Mouse (Mus musculus) urinary bladder, postnatal 4 days (tissue): ENCODE data around the gene Spata13.

Experiments
- DNase-seq, 2 experiments: peaks; one replicate each; pipeline ENCODE4 v3.0.0; 2021 to 2022; ENCODE audit warnings: low spot score in 2 of 2

The Spata13 gene

DNA sequence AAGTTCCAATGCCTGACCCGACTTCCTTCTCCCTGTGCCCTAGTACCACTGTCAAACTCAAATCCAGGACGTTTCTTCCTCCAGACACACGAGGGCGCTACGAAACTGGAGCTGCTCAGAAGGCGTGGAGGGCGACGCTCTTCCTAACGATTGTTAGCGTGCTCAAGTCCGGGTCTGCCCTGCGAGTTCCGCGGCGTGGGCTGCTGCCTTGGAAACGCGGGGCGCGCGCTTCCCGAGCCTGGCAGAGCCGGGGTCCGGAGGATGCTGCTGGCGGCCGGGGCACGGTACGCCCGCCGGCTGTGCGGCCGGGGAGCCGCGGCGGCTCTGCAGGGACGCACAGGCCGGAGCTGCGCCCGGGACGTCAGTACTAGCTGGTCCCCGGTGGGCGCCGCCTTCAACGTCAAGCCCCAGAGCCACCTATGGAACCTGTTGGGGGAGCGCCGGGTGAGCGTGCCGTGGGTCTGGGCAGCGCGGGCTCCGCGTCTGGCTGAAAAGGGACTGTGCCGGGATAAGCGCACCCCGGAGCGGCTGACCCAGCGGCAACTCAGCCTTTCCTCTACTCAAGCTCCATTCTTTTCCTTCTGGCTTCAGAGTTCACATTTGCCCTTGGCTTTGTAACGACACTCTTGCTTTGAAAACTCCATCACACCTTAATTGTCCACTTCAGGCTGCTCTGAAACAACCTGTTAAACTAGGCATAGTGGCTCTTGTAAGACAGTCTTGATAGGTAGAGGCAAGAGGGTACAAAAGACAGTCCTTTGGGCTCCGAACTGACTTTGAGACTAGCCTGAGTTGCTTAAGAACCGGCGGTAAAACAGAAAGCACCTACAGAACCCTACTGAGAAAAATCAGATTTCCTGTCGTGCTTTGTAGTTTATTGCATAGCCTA lies 150.9 kb downstream of the Spata13 start, which contains the start of gene Mipep:
TSS of gene Mipep (plus strand) at position 147 of the 889 bp plus-strand sequence.
- peak; percentile 76 to 79 for DNase-seq

GRCm38 (mm10) chr14:60790103-60790502 lies 156.3 kb downstream of the Spata13 start:
- no peak for DNase-seq

GRCm38 (mm10) chr14:60796600-60797322 lies 163.0 kb downstream of the Spata13 start:
- DNase-seq = no peak

DNA sequence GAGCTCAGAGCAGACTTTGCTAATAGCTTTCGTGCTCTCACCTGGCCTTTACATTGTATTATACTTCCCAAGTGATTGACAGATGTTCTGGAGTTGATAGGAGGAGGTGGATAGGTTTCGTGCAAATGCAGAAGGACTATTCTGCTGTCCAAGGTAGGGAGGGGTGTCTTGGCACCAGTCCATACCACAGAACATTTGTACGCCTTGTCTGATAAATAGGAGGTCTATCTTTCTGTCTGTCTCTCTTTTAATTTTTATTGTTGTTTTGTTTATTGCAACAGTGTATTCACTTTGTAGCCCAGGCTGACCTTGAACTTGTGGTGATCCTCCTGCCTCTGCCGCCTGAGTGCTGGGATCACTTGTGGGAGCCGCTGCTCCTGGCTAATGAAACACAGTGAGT lies 163.8 kb downstream of the Spata13 start:
- no peak for DNase-seq

DNA sequence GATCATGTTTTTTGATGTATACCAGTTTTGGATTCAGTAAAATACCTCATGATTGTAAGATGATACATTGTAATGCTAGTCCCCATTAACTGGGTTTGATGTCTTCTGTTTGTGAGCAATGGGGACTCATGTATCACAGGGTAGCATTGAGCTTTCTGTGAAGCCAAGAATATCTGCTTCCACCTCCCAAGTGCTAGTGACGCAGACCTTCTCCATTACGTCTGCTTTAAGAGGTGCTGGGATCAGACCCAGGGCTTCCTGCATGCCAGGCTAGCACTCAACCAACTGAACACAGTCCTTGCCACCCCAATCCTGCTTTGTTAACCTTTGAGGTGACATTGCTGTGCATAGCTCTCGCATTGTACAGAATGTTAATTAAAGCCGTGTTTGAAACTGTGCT lies 164.9 kb downstream of the Spata13 start:
- DNase-seq = no peak

DNA sequence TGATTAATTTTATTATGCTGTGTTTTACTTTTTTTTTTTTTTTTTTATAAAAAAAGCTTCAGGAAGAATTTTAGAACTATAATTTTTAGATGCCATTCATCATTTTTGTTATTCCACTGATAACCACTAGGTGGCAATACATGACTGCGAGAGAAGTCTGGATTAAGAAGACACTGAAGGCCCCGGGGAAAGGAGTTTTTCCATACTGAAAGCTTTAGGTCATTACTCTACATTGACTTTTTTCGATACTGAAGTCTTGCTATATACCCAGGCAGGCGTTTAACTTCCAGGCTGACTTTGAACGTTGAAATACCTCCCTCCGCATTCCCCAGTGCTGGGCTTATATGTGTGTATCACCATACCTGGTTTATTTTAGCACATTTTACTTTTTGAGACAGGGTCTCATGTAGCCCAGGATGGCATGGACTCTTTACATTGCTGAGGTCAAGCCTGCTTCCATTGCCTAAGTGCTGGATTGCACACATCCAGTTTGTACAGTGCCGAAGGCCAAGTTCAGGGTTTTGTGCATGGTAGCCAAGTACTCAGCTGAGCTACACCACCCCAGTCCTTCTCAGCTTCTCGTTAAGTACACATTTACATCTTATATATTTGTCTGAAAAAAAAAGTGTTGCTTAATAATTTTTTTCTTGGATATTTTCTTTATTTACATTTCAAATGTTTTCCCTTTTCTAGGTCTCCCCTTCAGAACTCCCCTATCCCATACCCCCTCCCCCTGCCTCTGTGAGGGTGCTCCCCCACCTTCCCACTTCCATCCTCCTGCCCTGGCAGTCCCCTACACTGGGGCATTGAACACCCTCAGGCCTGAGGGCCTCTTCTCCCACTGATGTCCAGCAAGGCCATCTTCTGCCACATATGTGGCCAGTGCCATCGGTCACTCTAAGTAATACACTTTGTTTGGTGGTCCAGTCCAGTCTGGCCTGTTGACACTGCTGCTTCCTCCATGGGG lies 166.2 kb downstream of the Spata13 start:
- no peak for DNase-seq

DNA sequence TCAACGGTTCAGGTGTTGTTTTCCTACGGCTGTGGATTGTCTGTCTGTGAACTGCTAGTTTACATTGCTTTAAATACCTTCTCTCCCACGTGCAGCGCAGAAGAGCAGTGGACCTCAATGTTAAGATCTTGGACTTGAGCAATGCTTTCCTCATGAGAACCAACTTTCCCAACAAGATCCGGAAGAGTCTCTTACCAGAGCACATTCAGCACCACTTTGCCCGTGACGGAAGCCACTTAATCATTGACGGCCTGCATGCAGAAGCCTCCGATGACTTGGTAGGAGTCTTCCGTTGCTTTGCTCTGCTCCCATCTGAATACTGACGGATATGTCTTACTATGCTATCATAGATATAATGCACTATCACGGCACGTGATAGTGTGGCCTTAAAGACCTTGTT lies 168.2 kb downstream of the Spata13 start:
- no peak for DNase-seq

DNA sequence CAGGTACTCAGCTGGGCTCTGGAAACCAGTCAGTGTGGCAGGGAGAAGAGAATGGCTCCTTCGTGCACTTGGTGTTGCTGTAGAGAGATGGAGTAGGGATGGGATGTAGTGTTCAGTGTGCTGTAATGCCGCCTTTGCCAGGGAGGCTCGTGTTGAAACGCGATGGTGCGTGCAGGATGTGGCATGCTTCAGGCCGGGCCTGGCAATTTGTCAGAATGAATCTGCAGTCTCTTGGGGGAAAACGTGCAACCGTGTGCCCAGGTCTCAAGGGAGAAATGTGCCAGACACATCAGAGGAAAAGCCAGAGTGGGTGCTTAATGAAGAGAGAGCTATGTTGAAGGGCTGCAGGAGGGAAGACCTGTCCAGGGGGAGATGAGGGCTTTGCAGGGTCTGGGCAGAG lies 171.2 kb downstream of the Spata13 start:
- no peak for DNase-seq

GRCm38 (mm10) chr14:60805871-60806270 lies 172.1 kb downstream of the Spata13 start:
- DNase-seq = no peak

DNA sequence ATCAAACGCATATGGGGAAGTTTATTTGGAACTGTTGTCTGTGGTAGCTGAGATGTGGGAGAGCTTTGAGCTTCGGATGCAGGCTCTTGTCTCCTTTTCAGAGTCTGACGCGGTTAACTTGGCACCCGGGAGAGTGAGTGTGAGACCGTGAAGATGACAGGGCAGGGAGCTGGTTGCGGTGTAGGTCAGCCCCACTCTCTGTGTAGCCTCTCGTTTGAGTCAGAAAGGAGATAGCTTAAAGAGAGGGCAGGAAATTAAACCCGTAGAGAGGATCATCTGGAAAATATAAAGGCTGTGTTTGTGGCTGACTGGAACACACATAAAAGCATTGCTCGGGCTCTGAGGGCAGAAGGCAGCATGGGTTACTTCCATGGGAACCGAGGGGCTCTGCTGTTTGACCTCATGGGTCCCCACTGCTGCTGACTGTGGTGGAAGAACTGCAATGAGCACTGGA lies 173.1 kb downstream of the Spata13 start:
- DNase-seq = no peak

- no peak for DNase-seq
Measured at GRCm38 (mm10) chr14:60809881-60810280, 176.1 kb downstream of the Spata13 start.

DNA sequence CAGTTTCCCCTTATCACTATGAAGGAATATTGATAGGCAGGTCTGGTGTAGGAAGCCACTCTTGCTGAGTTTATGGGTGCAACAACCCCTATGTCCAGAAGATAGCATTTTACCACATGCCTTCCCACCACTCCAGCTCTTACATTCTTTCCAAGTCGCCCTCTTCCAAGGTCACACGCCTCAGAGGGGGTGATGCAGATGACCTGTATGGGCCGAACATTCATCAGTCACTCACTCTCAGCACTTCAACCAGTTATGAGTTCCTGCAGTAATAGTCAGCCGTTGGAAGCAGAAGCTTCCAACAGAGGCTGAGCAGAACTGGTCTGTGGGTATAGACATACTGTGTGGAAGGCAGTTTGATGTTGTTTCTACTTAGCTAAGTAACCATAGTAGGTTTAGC lies 177.7 kb downstream of the Spata13 start:
- DNase-seq = no peak
